Mouse (Mus musculus) MEL-GATA-1-ER (cell line): ENCODE results near the gene Dmrt1.
A peak's percentile ranks its signal among the peaks of the same experiment; 100 is the strongest.
"Not testable (repeated sequence)": the region's sequence is repeated elsewhere in the genome, so short reads cannot be mapped to it uniquely, and the experiment has no call there.

ENCODE experiments used
- DNase-seq: peaks from one replicate; pipeline ENCODE4 v3.0.0-alpha.2; 2012; ENCODE audit warnings: low read depth; ENCODE audit errors: extremely low read depth

Gene Dmrt1

GRCm38 (mm10) chr19:25505360-25506196, at the start of gene Dmrt1:
Dmrt1 (plus strand) TSS chr19:25505618.
- DNase-seq: no peak

GRCm38 (mm10) chr19:25460760-25461159, 44.7 kb upstream of the Dmrt1 start:
- DNase-seq: no peak

- no peak for DNase-seq
These were observed 43.7 kb upstream of the Dmrt1 start for GRCm38 (mm10) chr19:25461553-25462320.

- not testable (repeated sequence) for DNase-seq
These were observed 29.6 kb upstream of the Dmrt1 start for GRCm38 (mm10) chr19:25475806-25476205.

- DNase-seq: no peak
These were observed 26.2 kb upstream of the Dmrt1 start for GRCm38 (mm10) chr19:25479152-25479669.

GRCm38 (mm10) chr19:25480820-25481219, 24.6 kb upstream of the Dmrt1 start:
- DNase-seq: no peak

GRCm38 (mm10) chr19:25486561-25486960, 18.9 kb upstream of the Dmrt1 start:
- no peak for DNase-seq

GRCm38 (mm10) chr19:25487350-25487749, 18.1 kb upstream of the Dmrt1 start:
- DNase-seq: no peak

- DNase-seq: no peak
These were observed 16.9 kb upstream of the Dmrt1 start for GRCm38 (mm10) chr19:25488546-25488945.

- DNase-seq: no peak
These were observed 15.9 kb upstream of the Dmrt1 start for GRCm38 (mm10) chr19:25489546-25489945.

- no peak for DNase-seq
These were observed 8.0 kb upstream of the Dmrt1 start for GRCm38 (mm10) chr19:25497434-25497833.

- no peak for DNase-seq
These were observed 540 bp upstream of the Dmrt1 start for GRCm38 (mm10) chr19:25504878-25505277.

- no peak for DNase-seq
These were observed 1.2 kb downstream of the Dmrt1 start for GRCm38 (mm10) chr19:25506616-25507015.

GRCm38 (mm10) chr19:25514986-25515530, 9.6 kb downstream of the Dmrt1 start:
- DNase-seq: no peak

- DNase-seq: no peak
These were observed 18.7 kb downstream of the Dmrt1 start for GRCm38 (mm10) chr19:25524156-25524555.

- no peak for DNase-seq
These were observed 20.3 kb downstream of the Dmrt1 start for GRCm38 (mm10) chr19:25525726-25526125.

- no peak for DNase-seq
These were observed 24.3 kb downstream of the Dmrt1 start for GRCm38 (mm10) chr19:25529673-25530072.

GRCm38 (mm10) chr19:25545714-25546340, 40.4 kb downstream of the Dmrt1 start:
- DNase-seq: no peak

GRCm38 (mm10) chr19:25547086-25547643, 41.7 kb downstream of the Dmrt1 start:
- no peak for DNase-seq

GRCm38 (mm10) chr19:25550346-25550745, 44.9 kb downstream of the Dmrt1 start:
- no peak for DNase-seq

GRCm38 (mm10) chr19:25551053-25551452, 45.6 kb downstream of the Dmrt1 start:
- peak; percentile 12 for DNase-seq
